Mouse (Mus musculus): ENCODE results near the gene Rundc1. TPM values are rescaled to one million over a fixed set of nuclear protein-coding genes. Genes with fewer than 3 reads are reported as not detected.

Rundc1 gene
- 15.6 and 17.9 TPM in 2 replicates for polyA plus RNA-seq (2012; rRNA removed)

DNA sequence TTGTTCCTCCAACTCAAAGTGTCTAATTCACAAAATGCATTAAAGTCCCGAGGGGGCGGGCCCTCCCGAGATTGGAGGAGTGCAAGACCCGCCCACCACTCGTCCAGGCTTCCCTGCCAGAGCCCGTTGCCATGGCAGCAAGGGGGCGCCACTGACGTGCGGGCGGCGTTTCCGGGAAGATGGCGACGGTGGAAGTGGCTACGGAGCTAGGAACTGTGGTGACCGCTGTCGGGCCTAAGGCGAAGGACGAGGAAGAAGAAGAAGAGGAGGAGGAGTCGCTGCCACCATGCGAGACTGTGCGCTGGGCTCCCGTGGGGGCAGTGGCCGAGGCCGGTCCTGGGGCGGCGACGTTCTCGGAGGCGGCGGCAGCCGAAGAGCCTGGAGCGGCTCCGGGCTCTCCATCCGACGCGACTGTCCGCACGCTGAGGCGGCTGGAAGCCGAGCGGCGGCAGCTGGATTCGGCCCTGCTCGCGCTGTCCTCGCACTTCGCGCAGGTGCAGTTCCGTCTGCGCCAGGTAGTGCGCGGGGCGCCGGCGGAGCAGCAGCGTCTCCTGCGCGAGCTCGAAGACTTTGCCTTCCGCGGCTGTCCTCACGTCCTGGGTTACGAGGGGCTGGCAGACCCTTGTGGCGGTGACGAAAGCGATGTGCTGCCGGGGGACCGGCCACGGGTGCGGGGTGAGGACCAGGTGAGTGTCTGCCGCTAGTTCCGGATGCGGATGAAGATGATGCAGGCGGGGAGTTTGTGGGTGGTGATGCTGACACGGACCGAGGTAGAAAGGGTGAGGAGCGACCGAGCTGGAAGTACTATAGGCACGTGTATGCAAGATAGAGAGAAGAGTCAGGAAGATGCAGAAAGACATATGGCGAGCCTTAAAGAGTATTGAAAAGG, at the start of gene Rundc1, which contains the start of gene Ptges3l:
Rundc1 (plus strand) TSS at position 161 of the 889 bp plus-strand sequence.
Ptges3l (minus strand) TSS at position 409 of the 889 bp plus-strand sequence.

DNA sequence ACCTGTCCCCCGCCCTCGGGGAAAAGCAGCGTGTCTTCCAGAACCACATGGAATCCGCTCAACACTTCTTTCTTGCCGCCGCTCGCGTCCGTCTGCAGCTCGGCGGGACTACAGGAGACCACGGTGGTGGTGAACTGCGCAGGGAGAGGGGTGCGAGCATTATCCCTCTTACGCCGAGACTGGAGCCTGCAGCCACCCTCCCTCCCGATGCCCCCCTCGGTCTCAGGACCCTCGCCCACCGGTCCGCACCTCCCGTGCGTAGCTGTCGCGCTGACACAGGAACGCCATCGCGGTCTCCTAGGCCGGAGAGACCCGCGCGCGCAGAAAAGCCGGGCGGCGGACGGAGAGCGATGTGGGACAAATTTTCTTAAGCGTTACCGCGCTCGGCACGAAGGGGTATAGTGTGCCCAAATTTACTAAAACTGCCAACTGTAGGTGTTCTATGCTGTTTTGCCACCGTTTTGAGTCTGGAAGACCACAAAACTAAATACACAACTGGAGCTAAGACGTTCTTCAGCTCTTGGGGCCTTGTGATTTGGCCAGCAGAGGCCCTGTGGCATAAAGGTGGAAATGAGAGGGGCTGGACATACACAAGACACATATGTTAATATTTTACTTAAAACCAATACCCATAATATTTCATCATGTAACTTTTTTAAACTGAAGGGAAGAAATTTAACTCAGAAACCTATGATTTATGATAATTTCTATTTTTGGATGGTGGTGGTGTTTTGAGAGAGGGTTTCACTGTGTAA, 7.6 kb upstream of the Rundc1 start, which contains the start of gene Aarsd1:
Aarsd1 (minus strand) TSS at position 515 of the 755 bp plus-strand sequence.

DNA sequence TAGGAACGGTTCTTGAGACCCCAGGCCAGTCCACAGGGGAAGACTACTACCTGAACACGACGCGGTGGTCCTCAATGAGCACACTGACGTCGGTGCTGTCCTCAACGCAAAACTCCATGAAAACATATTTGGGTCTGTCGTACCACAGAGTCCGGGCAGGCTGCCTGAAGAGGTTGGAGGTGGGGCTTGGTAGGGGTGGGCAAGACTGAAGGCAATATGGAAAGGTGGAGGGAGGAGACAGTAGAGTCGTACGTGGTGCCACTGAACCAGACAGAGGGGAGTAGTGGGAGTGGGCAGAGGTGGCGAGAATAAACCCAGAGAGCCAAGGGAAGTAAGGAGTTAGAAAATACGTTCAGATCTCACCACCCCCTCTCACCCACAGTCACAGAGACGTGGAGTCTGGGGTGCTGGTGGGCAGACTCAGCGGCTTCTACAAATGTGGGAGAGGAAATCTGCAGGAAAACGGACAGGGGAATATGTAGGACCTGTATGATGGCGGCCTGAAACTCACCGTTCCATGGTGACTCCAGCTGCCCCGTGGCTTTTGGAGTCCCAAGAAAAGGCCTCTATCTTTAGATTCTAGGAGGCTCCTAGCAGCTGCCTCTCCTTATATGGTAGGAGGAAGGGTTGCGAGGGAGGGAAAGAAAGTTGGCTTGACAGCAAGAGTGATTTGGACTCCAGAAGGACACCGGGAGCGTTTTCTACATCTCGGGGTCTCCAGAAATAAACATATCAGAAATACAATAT, 607 bp upstream of the Rundc1 start, which contains the start of gene Gm27029:
Gm27029 (minus strand) TSS at position 692 of the 747 bp plus-strand sequence.

DNA sequence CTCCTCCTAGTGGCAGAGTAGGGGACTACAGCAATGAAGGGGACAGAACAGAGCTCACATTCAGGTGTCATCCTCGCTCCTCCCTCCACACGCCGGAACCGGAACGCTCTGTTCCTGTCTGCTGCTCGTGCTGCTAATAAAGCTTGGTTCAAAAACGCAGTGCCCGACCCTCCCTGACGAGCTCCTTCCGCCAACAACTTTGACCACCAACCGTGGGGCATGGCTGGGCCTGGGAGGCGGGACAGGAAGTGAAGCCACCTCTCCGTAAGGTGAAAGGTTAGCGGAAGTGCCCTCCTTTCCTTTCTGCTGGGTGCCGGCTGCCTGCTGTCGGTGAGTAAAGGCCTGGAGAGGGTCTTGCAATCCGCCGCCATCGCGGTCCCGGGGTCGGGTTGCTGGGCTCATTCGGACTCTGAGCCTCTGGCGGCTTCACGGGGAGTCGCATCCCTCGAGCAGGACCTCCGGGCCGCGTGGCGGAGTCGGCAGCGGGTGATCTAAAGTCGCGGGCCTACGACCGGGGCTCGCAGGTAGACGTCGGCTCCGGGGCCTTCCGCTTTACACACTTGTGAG, 17.3 kb downstream of the Rundc1 start, which contains the start of gene Rpl27:
Rpl27 (plus strand) TSS at position 172 of the 567 bp plus-strand sequence.

DNA sequence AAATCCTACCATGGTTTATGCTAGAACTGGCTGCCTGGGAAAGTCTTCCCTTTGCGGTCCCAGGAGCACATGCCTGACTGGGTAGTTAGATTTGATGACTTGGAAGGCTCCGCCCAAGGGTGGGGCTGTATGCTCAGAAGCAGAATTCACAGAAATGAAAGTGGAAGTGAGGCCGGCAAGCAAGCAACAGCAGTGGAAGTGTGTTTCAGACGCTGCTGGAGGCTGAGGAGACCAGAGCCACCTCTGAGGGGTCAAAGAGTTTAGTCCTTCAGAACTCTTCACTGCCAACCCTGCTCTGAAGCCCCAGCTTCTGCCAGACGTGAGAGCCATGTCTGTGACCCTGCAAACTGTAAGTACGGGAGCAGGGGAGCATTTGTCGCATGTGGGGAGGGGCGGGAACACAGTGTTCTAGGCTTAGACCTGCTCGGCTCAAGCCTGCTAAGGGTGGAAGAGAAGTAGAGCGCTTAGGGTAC, 23.4 kb downstream of the Rundc1 start, which contains the start of gene Ifi35:
Ifi35 (plus strand) TSS at position 134 of the 473 bp plus-strand sequence.

DNA sequence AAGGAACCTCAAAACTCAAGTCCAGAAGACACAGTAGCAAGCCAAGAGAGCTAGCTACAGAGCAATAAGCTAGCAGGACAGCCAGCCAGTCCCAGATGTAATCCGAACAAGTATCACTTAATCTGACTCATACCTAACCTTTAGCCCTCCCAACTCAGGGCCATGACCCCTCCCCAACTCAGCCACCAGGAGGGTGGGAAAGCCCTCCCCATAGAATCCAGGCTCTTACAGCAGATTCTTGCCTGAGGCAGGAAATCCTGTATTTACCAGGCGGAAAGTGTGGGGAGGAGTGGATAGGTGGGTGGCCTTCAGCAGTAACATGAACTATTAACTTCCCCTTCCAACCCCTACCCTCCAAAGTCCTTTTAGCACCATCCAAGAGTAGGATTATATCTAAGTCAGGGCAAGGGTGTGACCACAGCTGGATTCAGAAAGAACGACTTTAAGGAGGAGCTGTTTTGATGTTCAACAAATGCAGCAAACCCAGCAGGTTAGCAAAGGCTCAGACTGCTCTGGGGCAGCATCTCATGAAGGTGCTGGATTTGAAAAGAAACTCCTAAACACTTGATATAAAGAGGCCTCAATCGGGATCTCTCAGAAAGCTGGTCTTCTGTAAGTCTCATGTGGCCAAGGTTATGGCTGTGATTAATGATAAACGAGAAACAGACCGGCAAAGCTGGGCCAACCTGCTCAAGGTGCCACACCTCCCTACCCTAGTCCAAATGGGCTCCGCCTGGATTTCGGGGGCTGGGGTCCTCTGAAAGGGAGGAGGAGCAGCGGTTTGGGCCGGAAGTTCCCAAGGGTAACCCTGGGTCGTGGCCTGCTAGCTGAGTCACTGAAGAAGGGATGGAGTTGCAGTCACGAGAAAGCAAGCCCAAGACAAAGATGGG, 39.6 kb downstream of the Rundc1 start, which contains the start of gene Rnd2:
Rnd2 (plus strand) TSS at position 789 of the 890 bp plus-strand sequence.

DNA sequence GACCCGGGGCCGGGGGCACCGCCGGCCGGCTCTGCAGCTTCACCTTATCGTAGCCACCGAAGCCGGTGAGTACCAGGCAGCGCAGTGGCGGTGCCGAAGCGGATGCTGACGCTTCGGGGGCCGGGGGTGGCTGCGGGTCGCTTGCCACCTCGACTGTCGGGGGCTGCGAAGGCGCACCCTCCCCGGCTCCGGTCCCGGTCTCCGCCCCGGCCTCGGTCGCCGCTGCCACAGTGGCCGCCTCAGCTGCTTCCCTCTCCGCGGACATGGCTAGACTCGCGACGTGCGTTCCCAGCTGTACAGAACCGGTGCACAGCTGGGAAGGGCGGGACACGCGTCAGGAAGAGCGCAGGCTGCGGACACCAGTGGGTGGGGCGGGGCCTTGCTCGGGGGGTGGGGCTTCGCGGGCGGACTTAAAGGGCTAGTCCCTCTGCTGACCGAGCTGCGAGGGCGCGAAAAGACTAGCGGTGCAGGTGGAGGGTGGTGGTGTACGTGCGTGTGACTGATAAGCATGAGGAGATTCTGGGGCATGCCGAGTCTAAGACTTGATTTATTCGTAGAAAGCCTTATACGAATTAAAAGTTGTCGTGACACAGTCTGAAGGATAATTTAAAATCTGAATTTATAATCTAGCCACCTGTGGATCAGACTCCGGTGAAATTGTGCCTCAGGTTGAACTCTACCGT, 41.1 kb downstream of the Rundc1 start, which contains the start of gene Vat1:
Vat1 (minus strand) TSS at position 362 of the 683 bp plus-strand sequence.

Other genes starting within 250 kb of the Rundc1 start
- 0.55 TPM in 1 of 2 replicates, not detected in the other for gene Ccr10, start 249.6 kb upstream of the Rundc1 start, polyA plus RNA-seq (2012; rRNA removed)
- gene Ezh1, start 198.6 kb upstream of the Rundc1 start, polyA plus RNA-seq (2012; rRNA removed), result 9.5 and 10.8 TPM in 2 replicates
- 28.0 and 40.4 TPM in 2 replicates for gene Ramp2, start 179.1 kb upstream of the Rundc1 start, polyA plus RNA-seq (2012; rRNA removed)
- 72.1 and 77.8 TPM in 2 replicates for gene Vps25, start 171.4 kb upstream of the Rundc1 start, polyA plus RNA-seq (2012; rRNA removed)
- 11.2 TPM in 2 replicates for gene Wnk4, start 164.5 kb upstream of the Rundc1 start, polyA plus RNA-seq (2012; rRNA removed)
- 0.04 and 0.05 TPM in 2 replicates for gene Cntd1, start 146.1 kb upstream of the Rundc1 start, polyA plus RNA-seq (2012; rRNA removed)
- 322 and 371 TPM in 2 replicates for gene Coa3, start 146.0 kb upstream of the Rundc1 start, polyA plus RNA-seq (2012; rRNA removed)
- 45.6 and 56.4 TPM in 2 replicates for gene Becn1, start 122.8 kb upstream of the Rundc1 start, polyA plus RNA-seq (2012; rRNA removed)
- 15.1 and 19.9 TPM in 2 replicates for gene Psme3, start 108.9 kb upstream of the Rundc1 start, polyA plus RNA-seq (2012; rRNA removed)
- gene Aoc2, start 100.0 kb upstream of the Rundc1 start, polyA plus RNA-seq (2012; rRNA removed), result 2.2 and 2.3 TPM in 2 replicates
- gene Aoc3, start 94.5 kb upstream of the Rundc1 start, polyA plus RNA-seq (2012; rRNA removed), result 10.8 and 13.3 TPM in 2 replicates
- not detected in 2 replicates for gene G6pc, start 57.5 kb upstream of the Rundc1 start, polyA plus RNA-seq (2012; rRNA removed)
- gene Aarsd1, start 7.5 kb upstream of the Rundc1 start, polyA plus RNA-seq (2012; rRNA removed), result 9.5 and 10.3 TPM in 2 replicates
- not detected in 2 replicates for gene Gm27029, start 289 bp upstream of the Rundc1 start, polyA plus RNA-seq (2012; rRNA removed)
- 2.6 and 3.7 TPM in 2 replicates for gene Ptges3l, start 248 bp downstream of the Rundc1 start, polyA plus RNA-seq (2012; rRNA removed)
- gene Rpl27, start 17.2 kb downstream of the Rundc1 start, polyA plus RNA-seq (2012; rRNA removed), result 103 and 107 TPM in 2 replicates
- 16.6 and 18.3 TPM in 2 replicates for gene Ifi35, start 23.3 kb downstream of the Rundc1 start, polyA plus RNA-seq (2012; rRNA removed)
- gene Rnd2, start 39.9 kb downstream of the Rundc1 start, polyA plus RNA-seq (2012; rRNA removed), result 7.1 and 8.6 TPM in 2 replicates
- 72.9 and 93.3 TPM in 2 replicates for gene Vat1, start 41.1 kb downstream of the Rundc1 start, polyA plus RNA-seq (2012; rRNA removed)
- 0.16 and 0.22 TPM in 2 replicates for gene Brca1, start 126.9 kb downstream of the Rundc1 start, polyA plus RNA-seq (2012; rRNA removed)
- gene Nbr1, start 127.1 kb downstream of the Rundc1 start, polyA plus RNA-seq (2012; rRNA removed), result 43.9 and 47.9 TPM in 2 replicates
- gene Tmem106a, start 157.2 kb downstream of the Rundc1 start, polyA plus RNA-seq (2012; rRNA removed), result 8.0 TPM in 2 replicates
- gene Gm11634, start 174.2 kb downstream of the Rundc1 start, polyA plus RNA-seq (2012; rRNA removed), result not detected in 2 replicates
- gene Rdm1, start 202.1 kb downstream of the Rundc1 start, polyA plus RNA-seq (2012; rRNA removed), result 8.7 TPM in 2 replicates
- 3.6 and 4.3 TPM in 2 replicates for gene Arl4d, start 240.5 kb downstream of the Rundc1 start, polyA plus RNA-seq (2012; rRNA removed)